Mouse (Mus musculus): ENCODE results near the gene Gsx1.

GRCm38 (mm10) chr5:147170088-147170487 is 18.4 kb upstream of the Gsx1 start:
- no peak for TF ChIP-seq CTCF (IDR thresholded peaks at IDR 0.05; ENCODE audit: control insufficient read depth, insufficient read depth, insufficient replicate concordance, low read depth, low read length)
- no peak for TF ChIP-seq POLR2A (IDR thresholded peaks at IDR 0.05; ENCODE audit: control insufficient read depth, low read depth, low read length)

Measured in testis, adult 2 months (tissue).